Mouse (Mus musculus): ENCODE measurements at regions not wholly inside any gene's neighbourhood (a gene's known extent, or its start where the extent isn't known, plus 50 kb on each side); places are given as distances from the start of the nearest gene placed in this dataset.

DNA sequence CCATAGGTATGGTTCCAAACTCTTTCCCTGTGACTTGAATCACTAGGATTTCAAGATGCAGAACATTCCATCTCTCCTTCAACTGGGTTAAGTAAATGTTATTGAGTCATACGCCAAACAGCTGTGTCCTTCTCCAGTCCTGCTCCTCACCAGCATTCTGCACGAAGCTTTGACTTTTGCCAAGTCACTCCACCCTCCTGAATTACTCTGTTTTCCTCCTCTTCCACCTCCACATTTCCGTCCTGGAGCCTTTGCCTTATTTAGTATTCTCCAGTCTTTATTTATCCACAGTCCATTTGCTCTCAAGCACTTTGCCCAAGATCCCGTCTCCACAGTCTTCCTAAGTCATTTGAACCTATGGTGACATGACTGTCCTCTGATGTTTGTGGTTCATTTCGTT, 193.1 kb upstream of the Arhgap20 start:
- no peak overlapping the region for H3K4me3 ChIP-seq (ENCODE audit: low read depth, low read length)
- H3K9me3 ChIP-seq (ENCODE audit: control insufficient read depth, low read length): no peaks in the 10 kb centered on the region
- H3K4me2 ChIP-seq (ENCODE audit: low read depth): no peak overlapping the region
- DNase-seq (ENCODE audit: low spot score) (no peak), ATAC-seq (ENCODE audit: insufficient read depth, low FRiP score, low TSS enrichment) (no peak)
- no peaks in the 10 kb centered on the region for H3K4me1 ChIP-seq (ENCODE audit: control insufficient read depth, insufficient read depth, low read length)
- no peaks in the 10 kb centered on the region for H3K27me3 ChIP-seq (ENCODE audit: control insufficient read depth, insufficient read depth, low read length)
- no peak overlapping the region for H3K27ac ChIP-seq (ENCODE audit: low read depth, low read length)
- 82% methylated on average over 5 of the region's 5 CpGs for WGBS
- no peak overlapping the region for H3K9ac ChIP-seq (ENCODE audit: low read length)
- H3K36me3 ChIP-seq (ENCODE audit: control insufficient read depth, insufficient read depth, low read length): no peaks in the 10 kb centered on the region

GRCm38 (mm10) chr9:51581601-51582000, 183.5 kb upstream of the Arhgap20 start:
- ATAC-seq (ENCODE audit: insufficient read depth, low FRiP score, low TSS enrichment) (no peak), DNase-seq (ENCODE audit: low spot score) (no peak)
- Histone ChIP-seq H3K27me3 (ENCODE audit: control insufficient read depth, insufficient read depth, low read length) (no peaks in the 10 kb centered on the region), H3K9ac (ENCODE audit: low read length) (no peak overlapping the region), H3K4me2 (ENCODE audit: low read depth) (no peak overlapping the region), H3K27ac (ENCODE audit: low read depth, low read length) (no peak overlapping the region), H3K4me3 (ENCODE audit: low read depth, low read length) (no peak overlapping the region), H3K9me3 (ENCODE audit: control insufficient read depth, low read length) (no peaks in the 10 kb centered on the region), H3K36me3 (ENCODE audit: control insufficient read depth, insufficient read depth, low read length) (no peaks in the 10 kb centered on the region), H3K4me1 (ENCODE audit: control insufficient read depth, insufficient read depth, low read length) (no peaks in the 10 kb centered on the region)
- WGBS: 85% methylated on average over 3 of the region's 3 CpGs

- Histone ChIP-seq H3K4me3 (ENCODE audit: low read depth, low read length) (no peak overlapping the region), H3K4me1 (ENCODE audit: control insufficient read depth, insufficient read depth, low read length) (no peaks in the 10 kb centered on the region), H3K36me3 (ENCODE audit: control insufficient read depth, insufficient read depth, low read length) (no peaks in the 10 kb centered on the region), H3K9me3 (ENCODE audit: control insufficient read depth, low read length) (no peaks in the 10 kb centered on the region), H3K4me2 (ENCODE audit: low read depth) (no peak overlapping the region), H3K9ac (ENCODE audit: low read length) (no peak overlapping the region), H3K27me3 (ENCODE audit: control insufficient read depth, insufficient read depth, low read length) (no peaks in the 10 kb centered on the region), H3K27ac (ENCODE audit: low read depth, low read length) (no peak overlapping the region)
- WGBS: 85% methylated on average over 3 of the region's 3 CpGs
- ATAC-seq (ENCODE audit: insufficient read depth, low FRiP score, low TSS enrichment): no peak
- no peak for DNase-seq (ENCODE audit: low spot score)
Observed at GRCm38 (mm10) chr9:51593707-51594106, 171.4 kb upstream of the Arhgap20 start.

DNA sequence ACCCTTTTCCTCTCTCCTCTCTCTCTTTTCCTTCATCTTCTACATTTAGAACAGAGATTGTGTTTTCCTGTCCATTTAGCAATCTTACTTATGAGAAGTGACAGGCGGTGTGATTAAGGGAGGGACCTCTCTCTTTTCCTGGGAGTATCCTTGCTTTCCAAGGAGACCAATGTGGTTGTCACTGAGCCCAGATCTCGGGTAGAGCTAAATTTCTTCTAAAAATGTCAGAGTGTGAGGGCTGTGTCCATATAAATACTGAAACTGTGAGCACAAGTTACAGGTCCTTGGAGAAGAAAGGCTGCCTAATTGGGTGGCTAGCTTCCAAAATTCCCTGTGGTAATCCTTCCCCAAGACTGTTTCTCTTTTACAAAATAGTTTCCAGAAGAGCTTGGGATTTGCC, 166.4 kb upstream of the Arhgap20 start:
- H3K9me3 ChIP-seq (ENCODE audit: control insufficient read depth, low read length): no peaks in the 10 kb centered on the region
- no peaks in the 10 kb centered on the region for H3K36me3 ChIP-seq (ENCODE audit: control insufficient read depth, insufficient read depth, low read length)
- no peak overlapping the region for H3K4me3 ChIP-seq (ENCODE audit: low read depth, low read length)
- DNase-seq (ENCODE audit: low spot score): no peak
- WGBS: 68% methylated on average over 2 of the region's 2 CpGs
- H3K9ac ChIP-seq (ENCODE audit: low read length): no peak overlapping the region
- no peaks in the 10 kb centered on the region for H3K4me1 ChIP-seq (ENCODE audit: control insufficient read depth, insufficient read depth, low read length)
- ATAC-seq (ENCODE audit: insufficient read depth, low FRiP score, low TSS enrichment): no peak
- H3K27me3 ChIP-seq (ENCODE audit: control insufficient read depth, insufficient read depth, low read length): no peaks in the 10 kb centered on the region
- no peak overlapping the region for H3K27ac ChIP-seq (ENCODE audit: low read depth, low read length)
- no peak overlapping the region for H3K4me2 ChIP-seq (ENCODE audit: low read depth)

DNA sequence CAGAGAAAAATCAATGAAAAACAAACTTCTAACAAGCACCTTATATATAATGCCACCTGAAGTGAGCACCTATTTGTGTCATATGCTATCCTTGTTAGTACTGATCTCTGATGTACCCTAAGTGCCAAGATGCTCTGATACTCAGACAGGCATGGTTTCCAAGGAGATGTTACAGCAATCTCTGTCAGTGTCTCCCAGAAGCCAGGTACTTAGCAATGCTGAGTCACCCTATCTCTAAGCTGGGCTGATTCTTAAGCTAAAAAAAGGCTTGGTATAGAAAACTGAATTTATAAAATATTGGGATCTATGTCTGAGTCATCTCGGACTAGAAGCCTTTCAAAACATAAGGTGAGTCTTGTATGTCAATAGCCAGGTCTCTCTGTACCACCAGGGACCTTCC, 157.0 kb upstream of the Arhgap20 start:
- no peak for ATAC-seq (ENCODE audit: insufficient read depth, low FRiP score, low TSS enrichment)
- no peak overlapping the region for H3K9ac ChIP-seq (ENCODE audit: low read length)
- H3K27ac ChIP-seq (ENCODE audit: low read depth, low read length): no peak overlapping the region
- WGBS: 93% methylated on average over 1 of the region's 1 CpGs
- H3K4me3 ChIP-seq (ENCODE audit: low read depth, low read length): no peak overlapping the region
- no peaks in the 10 kb centered on the region for H3K27me3 ChIP-seq (ENCODE audit: control insufficient read depth, insufficient read depth, low read length)
- H3K36me3 ChIP-seq (ENCODE audit: control insufficient read depth, insufficient read depth, low read length): no peaks in the 10 kb centered on the region
- H3K4me1 ChIP-seq (ENCODE audit: control insufficient read depth, insufficient read depth, low read length): no peaks in the 10 kb centered on the region
- H3K9me3 ChIP-seq (ENCODE audit: control insufficient read depth, low read length): no peaks in the 10 kb centered on the region
- H3K4me2 ChIP-seq (ENCODE audit: low read depth): no peak overlapping the region
- no peak for DNase-seq (ENCODE audit: low spot score)

GRCm38 (mm10) chr9:51608697-51609456, 156.3 kb upstream of the Arhgap20 start:
- no peaks in the 10 kb centered on the region for H3K4me1 ChIP-seq (ENCODE audit: control insufficient read depth, insufficient read depth, low read length)
- H3K4me3 ChIP-seq (ENCODE audit: low read depth, low read length): no peak overlapping the region
- DNase-seq (ENCODE audit: low spot score) (no peak), ATAC-seq (ENCODE audit: insufficient read depth, low FRiP score, low TSS enrichment) (no peak)
- H3K4me2 ChIP-seq (ENCODE audit: low read depth): no peak overlapping the region
- H3K36me3 ChIP-seq (ENCODE audit: control insufficient read depth, insufficient read depth, low read length): no peaks in the 10 kb centered on the region
- H3K9ac ChIP-seq (ENCODE audit: low read length): no peak overlapping the region
- WGBS: 90% methylated on average over 6 of the region's 6 CpGs
- no peaks in the 10 kb centered on the region for H3K9me3 ChIP-seq (ENCODE audit: control insufficient read depth, low read length)
- H3K27me3 ChIP-seq (ENCODE audit: control insufficient read depth, insufficient read depth, low read length): no peaks in the 10 kb centered on the region
- no peak overlapping the region for H3K27ac ChIP-seq (ENCODE audit: low read depth, low read length)

- Histone ChIP-seq H3K9me3 (ENCODE audit: control insufficient read depth, low read length) (no peaks in the 10 kb centered on the region), H3K4me3 (ENCODE audit: low read depth, low read length) (no peak overlapping the region), H3K36me3 (ENCODE audit: control insufficient read depth, insufficient read depth, low read length) (no peaks in the 10 kb centered on the region), H3K9ac (ENCODE audit: low read length) (no peak overlapping the region), H3K4me1 (ENCODE audit: control insufficient read depth, insufficient read depth, low read length) (no peaks in the 10 kb centered on the region), H3K4me2 (ENCODE audit: low read depth) (no peak overlapping the region), H3K27me3 (ENCODE audit: control insufficient read depth, insufficient read depth, low read length) (no peaks in the 10 kb centered on the region), H3K27ac (ENCODE audit: low read depth, low read length) (no peak overlapping the region)
- DNase-seq (ENCODE audit: low spot score): no peak
- no peak for ATAC-seq (ENCODE audit: insufficient read depth, low FRiP score, low TSS enrichment)
- WGBS: 89% methylated on average over 4 of the region's 4 CpGs
Observed at GRCm38 (mm10) chr9:51626156-51626555, 139.0 kb upstream of the Arhgap20 start.

DNA sequence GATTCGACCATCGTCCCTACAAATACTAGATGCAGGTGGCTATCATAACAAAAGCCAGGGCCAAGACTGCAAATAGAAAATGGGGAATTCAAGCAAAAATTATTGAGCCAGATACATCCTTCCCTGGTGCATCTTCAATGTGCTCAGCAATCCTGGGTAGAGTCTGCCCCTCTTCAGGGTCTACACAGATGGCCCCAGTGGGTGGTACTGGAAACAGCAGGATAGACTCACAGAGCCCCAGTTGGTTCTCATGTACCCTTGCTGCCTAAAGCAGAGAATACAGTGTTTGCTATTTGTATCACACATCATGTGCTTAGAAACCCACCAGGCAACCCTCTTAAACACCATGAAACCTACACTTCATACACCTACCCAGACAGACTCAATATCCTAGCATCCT, 129.0 kb upstream of the Arhgap20 start:
- Histone ChIP-seq H3K4me1 (ENCODE audit: control insufficient read depth, insufficient read depth, low read length) (0 out of 2 replicates have a peak, but pooled peaks cover 4% of the 10 kb centered on the region), H3K27ac (ENCODE audit: low read depth, low read length) (no peak overlapping the region), H3K9ac (ENCODE audit: low read length) (no peak overlapping the region), H3K36me3 (ENCODE audit: control insufficient read depth, insufficient read depth, low read length) (no peaks in the 10 kb centered on the region), H3K9me3 (ENCODE audit: control insufficient read depth, low read length) (no peaks in the 10 kb centered on the region), H3K4me2 (ENCODE audit: low read depth) (no peak overlapping the region), H3K27me3 (ENCODE audit: control insufficient read depth, insufficient read depth, low read length) (no peaks in the 10 kb centered on the region), H3K4me3 (ENCODE audit: low read depth, low read length) (no peak overlapping the region)
- ATAC-seq (ENCODE audit: insufficient read depth, low FRiP score, low TSS enrichment) (no peak), DNase-seq (ENCODE audit: low spot score) (no peak)
- WGBS: 82% methylated on average over 2 of the region's 2 CpGs

DNA sequence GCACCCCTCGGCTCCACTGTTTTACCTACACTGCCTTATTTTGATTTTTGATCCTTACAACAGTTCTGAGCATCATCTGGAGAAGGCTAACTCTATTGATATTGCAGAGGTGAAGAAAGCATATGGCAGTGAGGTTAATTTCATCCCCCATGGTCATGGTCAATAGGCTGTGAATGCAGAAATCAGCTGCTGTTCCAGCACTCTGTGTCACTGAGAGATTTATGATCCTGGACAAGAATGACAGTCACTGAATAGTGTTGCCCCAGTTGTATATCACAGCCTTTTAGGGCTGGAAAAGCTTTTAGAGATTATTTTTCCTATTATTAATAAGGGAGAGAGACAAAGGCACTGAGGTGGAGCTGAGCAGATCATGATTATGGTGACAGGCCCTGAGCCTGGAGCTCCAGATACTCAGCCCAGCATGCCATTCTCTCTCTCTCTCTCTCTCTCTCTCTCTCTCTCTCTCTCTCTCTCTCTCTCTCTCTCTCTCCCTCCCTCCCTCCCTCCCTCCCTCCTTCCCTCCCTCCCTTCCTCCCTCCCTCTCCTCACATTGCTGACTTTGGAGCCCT, 128.5 kb upstream of the Arhgap20 start:
- no peaks in the 10 kb centered on the region for H3K9me3 ChIP-seq (ENCODE audit: control insufficient read depth, low read length)
- H3K4me3 ChIP-seq (ENCODE audit: low read depth, low read length): no peak overlapping the region
- H3K9ac ChIP-seq (ENCODE audit: low read length): no peak overlapping the region
- DNase-seq (ENCODE audit: low spot score) (peak; percentile 18), ATAC-seq (ENCODE audit: insufficient read depth, low FRiP score, low TSS enrichment) (peak; percentile 63; the same call in 1 of the 2 replicates)
- 86% methylated on average over 1 of the region's 1 CpGs for WGBS
- H3K27ac ChIP-seq (ENCODE audit: low read depth, low read length): no peak overlapping the region
- no peak overlapping the region for H3K4me2 ChIP-seq (ENCODE audit: low read depth)
- 0 out of 2 replicates have a peak, but pooled peaks cover 4% of the 10 kb centered on the region for H3K4me1 ChIP-seq (ENCODE audit: control insufficient read depth, insufficient read depth, low read length)
- H3K27me3 ChIP-seq (ENCODE audit: control insufficient read depth, insufficient read depth, low read length): no peaks in the 10 kb centered on the region
- H3K36me3 ChIP-seq (ENCODE audit: control insufficient read depth, insufficient read depth, low read length): no peaks in the 10 kb centered on the region
